Mouse (Mus musculus) lung, embryonic 16.5 days (tissue): ENCODE measurements around the gene Btbd35f14. TPM values are rescaled to one million over a fixed set of nuclear protein-coding genes. Genes with fewer than 3 reads are reported as not detected.
"Not testable (repeated sequence)": the region's sequence is repeated elsewhere in the genome, so short reads cannot be mapped to it uniquely, and the experiment has no call there.

Experiments
- ATAC-seq: fragments of 200-750 bp; cut with Nextera tagmentation; 2 replicates; pipeline ENCODE4 v1.8.0; 2017; ENCODE audit warnings: low read depth, mild to moderate bottlenecking, moderate library complexity
- H3K27ac ChIP-seq: fragments of 300-500 bp; sonication (generic); 2 replicates; pipeline ENCODE4 v1.5.1; 2014; ENCODE audit warnings: mild to moderate bottlenecking, control low read depth, low read length
- H3K27me3 ChIP-seq: fragments of 300-500 bp; sonication (generic); 2 replicates; pipeline ENCODE4 v1.6.1; 2014; ENCODE audit warnings: low read depth, low read length, mixed read lengths; ENCODE audit not compliant: control insufficient read depth, insufficient read depth
- H3K36me3 ChIP-seq: fragments of 300-500 bp; sonication (generic); 2 replicates; pipeline ENCODE4 v1.6.1; 2014; ENCODE audit warnings: low read length; ENCODE audit not compliant: control insufficient read depth, insufficient read depth
- H3K4me1 ChIP-seq: fragments of 300-500 bp; sonication (generic); replicated peaks from 2 replicates; pipeline ENCODE4 v1.6.1; 2014; ENCODE audit warnings: low read length, mixed read lengths; ENCODE audit not compliant: control insufficient read depth, insufficient read depth
- H3K4me2 ChIP-seq: fragments of 300-500 bp; sonication (generic); 2 replicates; pipeline ENCODE4 v1.6.1; 2014; ENCODE audit warnings: low read depth, low read length, control low read depth
- H3K4me3 ChIP-seq: fragments of 300-500 bp; sonication (generic); 2 replicates; pipeline ENCODE4 v1.5.1; 2014; ENCODE audit warnings: mild to moderate bottlenecking, low read length, control low read depth
- H3K9ac ChIP-seq: fragments of 300-500 bp; sonication (generic); 2 replicates; pipeline ENCODE4 v1.6.1; 2014; ENCODE audit warnings: low read length, control low read depth
- H3K9me3 ChIP-seq: fragments of 300-500 bp; sonication (generic); 2 replicates; pipeline ENCODE4 v1.6.1; 2016; ENCODE audit warnings: low read length; ENCODE audit not compliant: control insufficient read depth
- whole genome bisulfite sequencing: fragments of 180-500 bp; shearing (Covaris S2); extraction: QIAGEN DNeasy Blood & Tissue Kit; methylation state at CpG from one replicate; pipeline ENCODE4 v1.1.7; 2014; 5-methylcytosine and 5-hydroxymethylcytosine counted together
- polyA plus RNA-seq: library from polyadenylated mRNA; unstranded; fragments of >200 nt; fragmentation: Nextera tagmentation; extraction: Ambion mirVana; gene quantifications from 2 replicates; pipeline ENCODE4 v1.2.1, GENCODE M21; 2015

The Btbd35f14 gene
- polyA plus RNA-seq, result not detected in 2 replicates

GRCm38 (mm10) chrX:33702249-33702648 lies at the start of gene Btbd35f14:
Gene Btbd35f14, minus strand, starts transcription at chrX:33702349.
- H3K9ac ChIP-seq, ATAC-seq, H3K4me1 ChIP-seq, H3K27me3 ChIP-seq, H3K4me2 ChIP-seq, H3K36me3 ChIP-seq, H3K9me3 ChIP-seq, H3K4me3 ChIP-seq, H3K27ac ChIP-seq: not testable (repeated sequence)
- WGBS, result no CpG with 5 or more reads among the region's 3 CpGs

- H3K27me3 ChIP-seq, H3K9ac ChIP-seq, ATAC-seq, H3K4me1 ChIP-seq, H3K27ac ChIP-seq, H3K4me2 ChIP-seq, H3K36me3 ChIP-seq, H3K4me3 ChIP-seq, H3K9me3 ChIP-seq: not testable (repeated sequence)
- WGBS, result 59% methylated on average over 2 of the region's 3 CpGs
Measured at GRCm38 (mm10) chrX:33656872-33657271, 45.3 kb downstream of the Btbd35f14 start, which contains the start of gene Btbd35f13. Gene Btbd35f13, plus strand, starts transcription at chrX:33657172.

Other genes starting within 250 kb of the Btbd35f14 start
- not detected in 2 replicates for gene Btbd35f15, start 125.0 kb downstream of the Btbd35f14 start, polyA plus RNA-seq
- not detected in 2 replicates for gene Btbd35f13, start 45.2 kb downstream of the Btbd35f14 start, polyA plus RNA-seq